Mouse (Mus musculus): ENCODE results near the gene Rbm47.

The Rbm47 gene

DNA sequence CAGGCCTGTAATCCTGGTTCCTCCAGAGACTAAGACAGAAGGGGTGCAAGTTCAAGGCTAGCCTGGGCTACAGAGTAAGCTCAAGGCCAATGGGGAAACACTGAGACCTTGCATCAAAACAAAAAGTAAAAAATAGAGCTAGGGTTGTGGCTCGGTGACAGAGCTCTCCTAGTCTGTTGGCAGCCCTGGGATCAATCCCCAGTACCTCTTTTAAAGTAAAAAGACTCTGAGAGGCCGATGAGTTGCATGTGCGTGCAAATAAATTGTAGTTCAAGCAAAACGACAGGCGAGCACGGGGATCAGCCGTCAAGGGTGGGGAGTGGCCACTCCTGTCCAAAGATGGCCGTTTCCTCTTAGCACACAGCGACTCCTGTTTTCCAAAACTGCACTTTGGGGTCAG, 48.0 kb downstream of the Rbm47 start:
- no peak for DNase-seq

DNA sequence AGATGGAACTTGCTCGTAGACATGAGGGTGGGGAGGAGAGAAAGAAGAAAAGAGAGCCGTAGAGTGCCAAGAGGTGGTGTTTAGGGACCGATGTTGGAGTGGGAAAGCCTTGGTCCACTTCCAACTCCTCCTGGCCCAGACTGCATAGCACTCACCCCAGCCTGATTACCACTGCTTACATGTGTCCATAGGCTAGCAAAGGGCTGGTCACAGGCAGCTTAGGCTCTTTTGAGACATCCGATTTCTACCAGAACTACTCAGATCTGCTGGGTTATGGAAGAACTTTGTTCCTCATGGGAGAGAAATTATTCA, 48.9 kb downstream of the Rbm47 start:
- no peak for DNase-seq

DNA sequence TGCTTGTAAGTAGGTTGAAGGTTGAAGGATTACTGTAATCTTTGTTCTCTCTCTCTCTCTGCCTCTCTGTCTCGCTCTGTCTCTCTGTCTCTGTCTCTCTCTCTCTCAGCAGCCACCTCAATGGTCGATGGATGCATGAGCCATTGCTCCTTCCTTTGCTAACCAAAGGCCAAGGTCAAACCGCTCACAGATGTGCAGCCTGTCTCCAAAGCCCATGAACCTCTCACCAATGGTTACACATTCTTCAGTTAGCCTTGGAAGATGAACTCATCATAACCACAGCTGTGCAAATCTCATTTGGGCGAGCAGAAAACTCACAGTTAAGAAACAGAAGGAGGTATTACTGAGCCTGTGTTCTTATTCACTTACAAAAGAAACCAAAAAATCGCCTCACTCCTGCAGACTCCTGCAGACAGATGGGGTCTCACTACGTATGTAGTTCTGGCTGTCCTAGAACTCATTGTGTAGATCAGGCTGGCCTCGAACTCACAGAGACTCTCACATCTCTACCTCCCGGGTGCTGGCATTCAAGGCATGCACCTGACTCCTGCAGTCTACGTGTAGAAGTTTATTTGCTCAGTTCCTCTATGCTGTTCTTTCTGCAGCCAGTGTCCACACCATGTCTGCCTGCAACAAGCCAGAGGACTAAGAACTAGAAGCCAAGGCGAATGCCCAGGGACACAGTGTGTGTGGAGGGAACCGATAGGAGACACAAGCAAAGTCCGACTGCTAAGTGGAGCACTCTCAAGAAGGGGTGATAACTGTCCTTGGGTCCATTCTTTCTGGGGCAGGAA, 49.4 kb downstream of the Rbm47 start:
- no peak for DNase-seq

DNA sequence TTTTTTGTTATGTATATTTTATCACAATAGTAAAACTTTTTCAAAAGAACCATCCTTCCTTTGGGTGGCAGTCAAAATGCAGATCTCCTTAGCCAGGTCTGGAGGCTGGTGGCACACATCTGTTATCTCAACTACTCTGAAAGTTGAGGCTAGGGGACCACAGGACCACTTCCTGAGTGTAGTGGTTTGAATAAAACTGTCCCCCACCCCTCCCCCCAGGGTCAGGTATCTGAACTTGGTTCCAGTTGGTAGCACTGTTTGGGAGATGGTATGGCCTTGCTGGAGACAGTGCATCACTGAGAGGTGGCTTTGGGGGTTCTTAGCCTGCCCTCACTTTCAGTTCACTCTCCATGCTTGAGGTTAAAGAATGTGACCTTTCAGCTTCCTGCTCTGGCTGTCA, 51.7 kb downstream of the Rbm47 start:
- no peak for DNase-seq

DNA sequence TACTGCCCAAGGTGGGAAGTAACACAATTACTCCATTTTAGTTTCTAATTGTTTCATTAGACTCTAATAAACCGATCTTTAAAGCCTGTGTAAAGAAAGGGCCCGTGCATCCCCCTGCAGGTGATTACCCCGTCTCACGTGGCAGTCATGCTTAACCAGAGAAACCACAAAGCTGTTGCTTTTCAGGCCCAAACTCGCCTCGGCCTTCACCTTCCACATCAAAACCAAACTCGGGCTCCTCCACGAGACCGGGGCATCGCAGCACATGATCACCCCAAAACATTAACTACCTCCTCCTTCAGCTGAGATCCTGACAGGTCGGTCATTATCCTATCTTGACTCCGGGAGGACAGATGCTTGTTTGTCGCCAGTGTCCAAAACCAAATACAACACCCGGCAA, 58.2 kb downstream of the Rbm47 start:
- DNase-seq, result no peak

DNA sequence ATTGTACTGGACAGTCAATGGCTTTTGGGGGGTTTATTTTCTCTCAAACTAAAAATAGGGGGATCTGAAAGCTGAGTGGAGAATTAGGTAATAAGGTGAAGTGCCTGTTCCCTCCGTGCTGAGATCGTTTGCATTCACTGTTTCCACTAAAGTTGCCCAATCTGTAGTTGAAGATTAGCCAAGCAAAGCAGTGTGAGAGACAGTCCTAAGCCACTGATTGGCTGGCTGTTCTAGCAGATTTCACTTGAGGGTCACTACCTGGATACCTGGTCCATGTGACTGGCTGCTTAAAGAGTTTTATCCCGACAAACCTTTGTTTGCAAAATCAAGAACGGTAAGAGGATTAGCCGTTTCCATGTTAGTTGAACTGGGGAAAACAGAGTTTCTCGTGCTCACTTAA, 58.7 kb downstream of the Rbm47 start:
- no peak for DNase-seq

DNA sequence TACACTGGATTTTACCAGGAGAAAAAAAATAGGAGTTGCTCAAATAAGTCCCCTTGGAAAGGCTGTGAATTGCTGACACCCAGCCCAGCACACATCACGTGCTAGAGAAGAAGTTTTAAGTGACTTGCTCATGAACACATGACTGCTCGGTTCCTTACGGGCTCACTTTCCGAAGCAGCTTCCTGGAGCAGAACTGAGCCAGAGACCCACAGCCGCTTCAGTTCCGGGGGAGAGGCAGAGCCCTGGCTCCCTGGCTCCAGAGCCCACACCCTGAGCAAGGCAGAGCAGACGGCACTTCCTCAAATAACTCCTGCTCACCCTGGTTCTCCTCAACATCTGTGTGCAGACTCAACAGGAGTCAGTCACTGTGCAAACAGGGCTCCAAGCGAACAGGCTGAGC, 60.9 kb downstream of the Rbm47 start:
- no peak for DNase-seq

DNA sequence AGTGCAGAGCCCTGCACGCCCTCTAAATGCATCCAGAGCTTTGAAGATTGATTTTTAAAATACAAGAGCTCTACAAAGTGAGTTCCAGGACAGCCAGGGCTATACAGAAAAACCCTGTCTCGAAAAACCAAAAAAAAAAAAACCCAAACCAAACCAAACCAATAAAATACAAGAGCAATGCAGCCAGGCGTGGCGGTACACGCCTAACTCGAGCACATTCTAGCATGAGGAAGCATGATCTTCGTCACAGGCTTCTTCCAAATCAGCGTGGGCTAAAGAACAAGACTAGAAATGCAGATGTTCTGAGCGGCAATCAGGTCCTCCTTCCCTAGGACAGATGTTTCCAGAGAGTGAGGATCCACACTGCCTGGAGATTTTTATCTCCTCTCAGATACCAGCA, 66.5 kb downstream of the Rbm47 start:
- DNase-seq, result no peak

DNA sequence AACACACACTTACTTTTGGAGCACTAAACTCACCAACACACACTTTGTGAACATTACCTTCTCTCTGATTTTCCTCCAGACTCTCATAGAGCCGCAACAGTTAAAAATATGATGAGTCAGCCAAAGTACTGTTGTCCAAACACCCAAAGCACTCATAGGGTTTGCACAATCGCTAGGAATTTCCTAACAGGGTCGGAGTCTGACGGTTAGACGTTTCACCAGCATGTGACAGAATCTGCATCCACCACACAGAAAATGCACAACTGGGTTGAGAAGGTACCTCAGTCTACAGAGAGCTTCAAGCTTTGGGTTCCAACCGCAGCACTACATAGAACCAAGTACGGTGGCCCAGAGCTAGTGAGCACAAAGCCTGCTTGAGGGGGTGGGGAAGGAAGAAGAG, 67.0 kb downstream of the Rbm47 start:
- DNase-seq, result no peak

DNA sequence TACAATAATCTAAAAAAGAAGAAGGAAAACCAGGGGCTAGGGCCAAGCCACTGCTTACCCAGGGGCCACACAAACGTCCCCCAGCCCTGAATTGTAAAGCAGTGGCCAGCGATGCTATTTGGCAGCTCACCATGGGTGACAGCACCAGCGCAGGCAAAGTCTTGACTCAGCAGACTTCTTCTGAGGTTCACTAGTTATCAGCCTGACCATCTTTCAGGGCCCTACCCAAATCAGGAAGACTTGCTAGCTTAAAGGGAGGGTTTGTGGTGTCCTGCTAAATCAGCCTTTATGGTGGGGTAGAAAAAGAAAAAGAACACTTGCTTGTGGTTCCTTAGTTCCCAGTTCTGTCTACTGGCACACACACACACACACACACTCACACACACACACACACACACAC, 67.6 kb downstream of the Rbm47 start:
- no peak for DNase-seq

DNA sequence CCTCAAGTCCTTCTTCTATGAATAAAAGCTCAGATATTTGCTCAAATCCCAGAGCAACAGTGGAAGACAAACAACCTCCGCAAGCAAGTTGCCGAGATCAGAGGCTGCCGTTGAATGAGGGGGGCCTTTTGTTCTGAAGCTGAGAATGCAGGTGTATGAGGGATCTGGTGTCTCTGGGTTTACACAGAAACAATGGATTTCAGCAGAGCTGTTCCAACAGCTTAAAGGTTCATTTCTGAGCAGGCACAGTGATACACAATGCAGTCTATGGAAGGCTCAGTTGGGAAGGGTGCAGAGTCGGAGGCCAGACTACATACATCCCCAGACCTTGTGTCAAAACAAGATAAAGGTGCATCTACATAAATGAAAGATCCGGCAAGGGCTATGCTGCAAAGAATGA, 69.5 kb downstream of the Rbm47 start:
- no peak for DNase-seq

DNA sequence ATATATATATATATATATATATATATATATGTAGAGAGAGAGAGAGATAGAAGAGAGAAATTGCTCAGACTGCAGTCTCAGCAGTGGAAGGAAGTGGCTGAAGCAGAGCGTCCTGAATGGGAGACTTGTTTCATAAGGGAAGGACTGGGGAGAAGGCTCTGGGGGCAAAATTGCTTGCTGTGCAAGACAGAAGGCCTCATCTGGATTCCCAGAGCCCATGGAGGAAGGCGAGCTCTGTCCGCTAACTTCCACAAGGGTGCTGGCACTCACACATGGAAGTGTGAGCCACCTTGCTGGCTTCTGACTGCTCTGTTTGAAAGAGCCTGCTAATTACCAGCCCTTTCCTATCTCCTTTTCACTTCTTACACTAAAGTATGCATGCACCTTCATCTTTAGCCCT, 70.1 kb downstream of the Rbm47 start:
- no peak for DNase-seq

DNA sequence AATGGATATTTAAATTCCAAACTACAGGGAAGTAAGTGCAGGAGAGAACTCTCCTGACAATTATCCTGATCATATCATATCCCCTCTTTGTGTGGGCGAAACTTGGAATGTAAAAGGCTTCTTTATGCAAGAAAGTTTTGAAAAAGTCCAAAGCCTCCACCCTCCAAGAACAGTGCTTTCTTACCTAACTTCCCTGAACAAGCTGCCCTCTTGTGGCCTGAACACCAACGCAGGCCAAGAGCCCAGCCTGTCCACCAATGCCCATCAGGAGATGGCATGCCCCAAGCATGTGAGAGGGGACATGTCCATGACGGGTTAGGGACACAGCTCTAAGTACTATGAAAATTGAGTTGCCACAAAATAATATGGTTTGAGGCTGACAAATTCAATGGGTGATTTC, 71.3 kb downstream of the Rbm47 start:
- peak; percentile 19 for DNase-seq

DNA sequence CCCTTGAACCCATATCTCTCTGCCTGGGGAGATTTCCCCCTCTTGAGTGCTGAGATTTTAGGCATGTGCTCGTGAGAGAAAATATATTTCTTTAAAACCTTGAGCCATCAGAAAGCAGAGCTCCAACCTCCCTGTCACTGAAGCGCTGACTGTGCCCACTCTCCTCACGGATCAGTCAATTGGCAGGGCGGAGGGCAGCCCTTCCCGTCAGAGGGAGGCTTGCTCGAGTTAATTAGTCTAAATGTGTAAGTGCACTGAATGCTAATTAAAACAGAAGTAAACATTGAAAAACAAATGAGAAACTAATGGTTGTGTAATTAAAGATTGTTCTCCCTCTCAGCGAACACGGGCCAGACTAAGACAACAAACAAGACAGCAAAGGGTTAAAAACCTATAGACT, 72.6 kb downstream of the Rbm47 start:
- DNase-seq, result no peak

DNA sequence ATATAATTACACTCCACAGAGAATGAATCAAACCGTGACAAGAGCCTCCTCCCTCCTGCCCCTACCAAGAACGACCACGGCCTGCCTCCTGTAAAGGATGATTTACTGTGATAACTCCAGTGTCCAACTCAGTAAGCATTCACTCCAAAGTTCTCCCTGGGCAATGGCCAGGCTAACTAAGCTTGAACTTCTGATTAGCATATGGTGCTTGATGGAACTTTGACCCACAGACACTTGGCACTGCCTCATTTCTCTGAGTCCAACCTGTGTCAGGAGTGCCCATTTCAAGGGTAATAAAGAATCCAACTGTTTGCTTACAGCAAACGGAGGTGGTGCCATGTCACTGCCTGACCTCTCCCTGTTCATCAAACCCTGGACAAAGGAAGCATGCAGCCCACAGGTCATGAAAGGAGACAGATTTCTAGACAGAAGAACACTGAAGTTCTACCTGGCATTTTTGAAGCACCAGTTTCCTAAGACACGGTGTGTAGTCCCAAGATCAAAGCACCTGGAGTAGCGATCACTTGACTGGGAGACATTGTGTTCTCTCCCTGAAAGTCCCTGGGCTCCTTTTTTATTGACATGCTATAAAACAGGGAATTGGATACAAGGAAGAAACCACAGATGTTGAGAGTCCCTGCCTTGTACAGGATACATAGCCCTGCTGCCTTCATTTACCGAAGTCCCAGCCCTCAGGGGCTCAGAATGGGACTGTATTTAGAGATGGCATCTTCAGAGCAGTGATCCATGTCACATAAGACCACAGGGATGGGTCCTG, 74.6 kb downstream of the Rbm47 start:
- DNase-seq, result no peak

DNA sequence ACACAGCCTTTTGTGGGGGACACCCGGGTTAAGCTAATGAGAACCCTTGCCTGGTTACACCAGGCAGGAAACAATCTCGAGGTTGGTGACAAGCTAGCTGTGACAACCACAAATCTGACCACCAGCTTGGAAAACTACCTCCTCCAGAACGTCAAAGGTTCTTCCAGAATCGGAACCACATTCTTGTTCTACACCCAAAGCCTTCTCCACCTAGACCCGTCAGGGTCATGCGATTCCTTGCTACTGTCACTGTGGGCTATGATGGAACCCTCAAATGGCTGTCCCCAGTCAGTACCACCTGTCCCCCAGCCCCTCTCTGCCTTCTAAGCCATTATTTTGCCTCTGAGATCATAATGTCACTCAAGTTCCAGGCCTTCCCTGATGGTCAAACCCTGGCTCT, 76.8 kb downstream of the Rbm47 start:
- DNase-seq, result no peak

DNA sequence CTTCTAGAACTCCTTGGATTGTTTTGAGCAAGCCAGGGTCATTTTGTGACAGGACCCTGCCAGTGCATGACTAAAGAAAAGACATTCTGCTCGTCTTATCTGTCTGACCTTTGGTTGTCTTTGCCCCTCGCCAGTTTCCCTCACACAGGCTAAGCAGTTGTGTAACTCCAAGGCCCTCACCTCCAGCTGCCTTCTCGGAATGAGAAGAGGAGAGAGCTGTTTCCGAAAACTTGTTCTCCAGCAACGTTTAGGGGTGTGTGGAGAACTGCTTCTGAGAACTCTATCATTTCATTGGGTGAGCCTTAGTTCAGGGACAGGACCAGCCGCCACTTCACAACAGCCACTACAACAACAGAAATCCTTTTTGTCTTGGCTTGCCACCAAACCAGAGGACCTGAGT, 77.8 kb downstream of the Rbm47 start:
- DNase-seq, result no peak

DNA sequence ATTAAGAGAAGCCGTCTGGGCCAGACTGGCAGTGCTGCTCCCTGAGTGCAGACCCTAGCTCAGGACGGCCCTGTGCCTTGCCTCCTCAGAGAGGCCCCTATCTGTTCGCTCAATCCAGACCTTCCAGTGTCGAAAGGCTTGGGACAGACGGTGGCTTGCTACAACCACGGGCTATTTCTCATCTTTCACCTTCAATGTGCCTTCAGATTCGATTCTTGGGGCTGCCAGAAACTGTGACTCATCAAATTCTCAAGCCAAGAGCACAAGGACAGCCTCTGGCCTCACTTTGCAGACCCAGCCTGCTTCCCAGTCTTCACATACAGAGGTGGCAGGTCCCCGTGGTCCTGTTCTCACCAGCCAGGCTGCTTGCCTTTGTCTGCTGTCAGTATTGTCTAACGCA, 82.9 kb downstream of the Rbm47 start:
- DNase-seq, result no peak

DNA sequence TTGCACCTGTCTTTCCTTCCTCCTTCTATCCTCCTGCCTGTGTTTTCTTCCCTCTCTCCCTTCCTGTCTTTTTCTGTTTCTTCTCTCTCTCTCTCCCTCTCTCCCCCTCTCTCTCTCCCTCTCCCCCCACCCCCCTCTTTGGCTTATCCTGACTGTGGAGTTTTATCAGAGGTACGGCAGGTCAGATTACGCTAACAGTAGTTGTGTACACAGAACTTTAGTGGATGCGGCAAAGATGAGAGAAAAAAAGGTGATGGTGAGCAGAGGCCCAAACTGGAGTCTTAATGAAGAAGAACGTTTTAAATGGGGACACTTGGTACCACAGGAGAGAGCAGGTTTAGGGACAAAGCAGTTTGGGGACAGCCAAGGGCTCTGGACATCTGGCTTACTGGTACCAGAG, 83.3 kb downstream of the Rbm47 start:
- DNase-seq, result no peak

DNA sequence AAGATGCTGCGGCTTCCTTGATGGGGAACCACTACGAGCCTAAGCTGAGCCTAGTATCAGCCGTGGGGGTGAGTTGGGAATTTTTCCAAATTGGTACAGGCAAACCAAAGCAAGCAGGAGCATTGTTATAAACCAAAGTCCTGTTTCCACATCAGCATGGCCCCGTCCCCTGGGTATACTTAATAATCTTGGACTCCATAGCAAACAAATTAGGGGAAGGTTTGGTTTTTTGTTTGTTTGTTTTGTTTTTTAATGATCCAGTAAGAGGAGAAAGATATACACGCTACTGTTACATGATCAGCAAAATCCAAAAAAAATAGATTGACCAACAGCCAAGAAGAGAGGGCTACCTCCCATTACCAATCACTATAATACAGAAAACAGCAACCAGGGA, 84.0 kb downstream of the Rbm47 start:
- no peak for DNase-seq

DNA sequence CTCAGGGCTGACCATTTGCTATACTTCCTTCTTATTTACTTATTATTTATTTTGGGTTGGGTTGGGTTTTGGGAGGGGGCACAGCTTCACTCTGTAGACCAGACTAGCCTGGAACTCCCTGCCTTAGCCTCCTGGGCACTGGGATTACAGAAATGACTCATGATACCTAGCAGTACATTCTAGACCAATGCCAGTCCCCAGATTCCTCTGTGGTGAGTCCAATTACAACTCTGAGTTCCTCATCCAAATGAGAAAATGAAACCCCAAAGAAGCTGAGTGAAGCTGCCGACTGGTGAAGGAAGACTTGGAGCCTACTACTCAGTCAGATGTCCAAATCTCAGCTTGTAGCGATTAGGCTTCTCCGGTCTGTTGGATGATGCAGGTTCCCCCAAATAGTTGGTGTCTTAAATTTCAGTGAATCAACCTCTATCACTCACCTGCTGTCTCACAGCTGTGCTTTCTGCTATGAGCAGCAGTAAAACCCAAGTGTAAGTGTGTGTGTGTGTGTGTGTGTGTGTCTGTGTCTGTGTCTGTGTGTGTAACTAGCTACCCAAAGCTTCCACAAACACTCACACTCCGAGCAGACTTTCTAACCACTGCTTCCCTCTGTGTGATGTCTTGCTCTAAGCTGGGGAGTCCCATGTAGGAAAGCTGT, 84.5 kb downstream of the Rbm47 start:
- DNase-seq, result no peak

DNA sequence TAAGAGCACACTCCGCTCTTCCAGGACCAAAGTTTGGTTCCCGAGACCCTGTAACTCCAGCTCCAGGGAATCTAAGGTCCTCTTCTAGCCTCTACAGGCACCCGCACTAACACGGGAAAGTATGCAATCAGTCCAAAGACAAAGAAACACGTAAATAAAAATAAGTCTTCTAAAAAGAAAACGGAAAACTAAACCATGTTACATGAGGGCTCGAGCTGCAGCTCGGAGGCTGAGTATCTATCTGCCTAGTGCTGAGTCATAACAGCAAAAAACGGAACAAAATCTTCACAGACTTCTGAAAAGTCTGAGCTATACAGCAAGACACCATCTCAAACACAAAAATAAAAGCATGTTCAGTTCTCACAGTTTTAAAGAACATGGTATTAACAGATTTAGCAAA, 86.0 kb downstream of the Rbm47 start:
- no peak for DNase-seq

DNA sequence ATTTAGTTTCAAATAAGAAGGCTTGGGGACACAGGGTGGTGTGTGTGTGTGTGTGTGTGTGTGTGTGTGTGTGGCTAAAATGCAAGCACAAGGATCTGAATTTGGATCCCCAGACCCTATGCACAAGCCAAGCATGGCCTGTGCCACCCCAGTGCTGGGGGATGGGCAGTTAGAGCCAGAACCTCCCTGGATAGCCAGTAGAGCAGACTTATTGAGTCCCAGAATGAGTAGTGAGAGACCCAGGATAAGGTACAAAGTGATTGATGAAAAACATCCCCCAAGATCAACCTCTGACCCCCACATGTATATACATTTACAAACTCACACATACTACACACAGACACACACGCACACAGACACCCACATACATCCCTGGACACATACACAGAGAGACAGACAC, 86.6 kb downstream of the Rbm47 start:
- DNase-seq, result no peak

DNA sequence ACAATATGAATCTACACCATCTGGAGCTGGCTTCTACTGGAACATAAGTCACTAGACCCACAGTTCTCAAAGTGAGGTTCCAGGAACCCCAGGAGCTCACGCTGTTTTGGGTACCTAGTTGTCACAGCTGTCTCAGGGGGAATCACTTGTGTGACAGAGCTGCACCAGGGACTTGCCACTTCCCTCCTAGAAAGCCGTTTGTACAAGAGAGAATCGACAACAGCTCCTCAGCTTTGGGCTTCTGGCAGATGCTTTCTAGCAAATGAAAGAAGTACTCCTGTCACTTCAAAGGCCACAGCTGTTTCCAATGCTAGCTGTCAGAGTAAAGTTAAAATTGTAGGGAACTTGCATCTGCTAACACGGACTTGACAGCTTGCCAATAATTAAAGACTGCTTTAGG, 87.4 kb downstream of the Rbm47 start:
- peak; percentile 58 for DNase-seq
